Comparison of ENCODE assay signal across 17 mouse cellular contexts in the genomic region with DNA sequence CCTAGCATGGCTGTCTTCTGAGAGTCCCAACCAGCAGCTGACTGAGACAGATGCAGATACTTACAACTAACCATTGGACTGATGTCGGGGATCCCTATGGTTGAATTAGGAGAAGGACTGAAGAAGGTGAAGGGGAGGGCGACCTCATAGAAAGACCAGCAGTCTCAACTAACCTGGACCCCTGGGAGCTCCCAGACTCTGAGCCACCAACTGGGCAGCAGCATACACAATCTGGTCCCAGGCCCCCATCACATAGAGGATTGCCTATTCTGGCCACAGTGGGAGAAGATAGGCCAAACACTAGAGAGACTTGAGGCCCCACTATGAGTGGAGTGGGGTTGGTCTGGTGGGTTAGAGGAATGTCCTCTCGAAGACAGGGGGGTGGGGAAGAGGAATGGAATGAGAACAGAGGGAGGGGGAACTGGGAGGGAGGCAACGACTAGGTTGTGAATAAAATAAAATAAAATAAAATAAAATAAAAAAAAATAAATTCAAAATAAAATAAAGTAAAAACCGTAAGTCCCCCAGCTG. TPM values are rescaled to one million over a fixed set of nuclear protein-coding genes. Genes with fewer than 3 reads are reported as not detected.
DNase-seq lines count a peak whose midpoint lies in the region; ATAC-seq and TF ChIP-seq lines count a peak whose summit lies in the region.
"Had no signal": no experiment of that assay in that cellular context is flagged by ENCODE, and none has a peak within 500 bp of the region (broad histone marks: within the 10 kb centered on the region; RNA-seq: fewer than 3 reads in every experiment).

No protein-coding gene starts in this region.

- H3K27me3 ChIP-seq in lung, embryonic 14.5 days (ENCODE audit: insufficient read depth, low read length): no peaks in the 10 kb centered on the region
- no peaks in the 10 kb centered on the region for H3K27me3 ChIP-seq in forebrain, embryonic 15.5 days
- no peaks in the 10 kb centered on the region for H3K27me3 ChIP-seq in midbrain, embryonic 14.5 days (ENCODE audit: control insufficient read depth, insufficient read depth, low read length)
- H3K27me3 ChIP-seq: embryonic facial prominence, embryonic 13.5 days; liver, embryonic 15.5 days had no signal

- no peak overlapping the region for H3K9ac ChIP-seq in lung, embryonic 14.5 days
- H3K9ac ChIP-seq in forebrain, embryonic 15.5 days (replicated peaks): no peak overlapping the region
- no peak overlapping the region for H3K9ac ChIP-seq in midbrain, embryonic 14.5 days (replicated peaks; ENCODE audit: low read length)
- H3K9ac ChIP-seq: embryonic facial prominence, embryonic 13.5 days; liver, embryonic 15.5 days had no signal

- H3K9me3 ChIP-seq in lung, embryonic 14.5 days (ENCODE audit: low read depth, low read length): no peaks in the 10 kb centered on the region
- no peaks in the 10 kb centered on the region for H3K9me3 ChIP-seq in forebrain, embryonic 15.5 days
- no peaks in the 10 kb centered on the region for H3K9me3 ChIP-seq in midbrain, embryonic 14.5 days (ENCODE audit: control insufficient read depth, low read length)
- H3K9me3 ChIP-seq: embryonic facial prominence, embryonic 13.5 days; heart, embryonic 10.5 days; liver, embryonic 15.5 days had no signal

- no peaks in the 10 kb centered on the region for H3K36me3 ChIP-seq in lung, embryonic 14.5 days (ENCODE audit: insufficient read depth)
- H3K36me3 ChIP-seq in forebrain, embryonic 15.5 days: no peaks in the 10 kb centered on the region
- no peaks in the 10 kb centered on the region for H3K36me3 ChIP-seq in midbrain, embryonic 14.5 days (ENCODE audit: control insufficient read depth, insufficient read depth, low read length)
- H3K36me3 ChIP-seq: embryonic facial prominence, embryonic 13.5 days; heart, embryonic 10.5 days; liver, embryonic 15.5 days had no signal

- H3K27ac ChIP-seq in lung, embryonic 14.5 days (ENCODE audit: low read depth): no peak overlapping the region
- H3K27ac ChIP-seq in forebrain, embryonic 15.5 days (replicated peaks): no peak overlapping the region
- H3K27ac ChIP-seq in midbrain, embryonic 14.5 days (replicated peaks; ENCODE audit: low read depth, low read length): no peak overlapping the region
- H3K27ac ChIP-seq: embryonic facial prominence, embryonic 13.5 days; heart, embryonic 10.5 days; liver, embryonic 15.5 days; stomach, postnatal 0 days had no signal

- peak; percentile 28; the same call in 1 of the 2 replicates for ATAC-seq in lung, embryonic 14.5 days (ENCODE audit: insufficient read depth)
- ATAC-seq in forebrain, embryonic 15.5 days (replicated peaks): peak; percentile 77
- ATAC-seq in midbrain, embryonic 14.5 days (ENCODE audit: low FRiP score, low TSS enrichment): peak; percentile 43; the same call in 1 of the 2 replicates

- H3K4me1 ChIP-seq in lung, embryonic 14.5 days (ENCODE audit: insufficient read depth): no peaks in the 10 kb centered on the region
- no peaks in the 10 kb centered on the region for H3K4me1 ChIP-seq in lung, adult 2 months (ENCODE audit: control insufficient read depth, insufficient read depth, low read length)
- H3K4me1 ChIP-seq in forebrain, embryonic 15.5 days: no peaks in the 10 kb centered on the region
- H3K4me1 ChIP-seq in midbrain, embryonic 14.5 days (ENCODE audit: control insufficient read depth, insufficient read depth, low read length): no peaks in the 10 kb centered on the region
- H3K4me1 ChIP-seq: embryonic facial prominence, embryonic 13.5 days; heart, embryonic 10.5 days; liver, embryonic 15.5 days had no signal

- no peak for TF ChIP-seq POLR2A in lung, adult 2 months (IDR thresholded peaks at IDR 0.05; ENCODE audit: borderline replicate concordance, extremely low read depth, low read depth, low read length)

- no peak overlapping the region for H3K4me2 ChIP-seq in lung, embryonic 14.5 days
- H3K4me2 ChIP-seq in forebrain, embryonic 15.5 days (replicated peaks): no peak overlapping the region
- H3K4me2 ChIP-seq in midbrain, embryonic 14.5 days (ENCODE audit: low read length): no peak overlapping the region
- H3K4me2 ChIP-seq: embryonic facial prominence, embryonic 13.5 days; liver, embryonic 15.5 days had no signal

- TF ChIP-seq CTCF in lung, embryonic 14.5 days (IDR thresholded peaks at IDR 0.05; ENCODE audit: low read depth): no peak
- TF ChIP-seq CTCF in lung, adult 2 months (IDR thresholded peaks at IDR 0.05; ENCODE audit: insufficient read depth, low read length): no peak

- WGBS in lung, embryonic 14.5 days: 80% methylated on average over 5 of the region's 5 CpGs
- 82% methylated on average over 5 of the region's 5 CpGs for WGBS in lung, adult 2 months
- 89% methylated on average over 5 of the region's 5 CpGs for WGBS in forebrain, embryonic 15.5 days
- 89% methylated on average over 5 of the region's 5 CpGs for WGBS in midbrain, embryonic 14.5 days

- DNase-seq in heart, adult 11 months: peak; percentile 82
- no peak for DNase-seq in heart, adult 8-10 months (ENCODE audit: low spot score)
- DNase-seq in lung, embryonic 14.5 days: no peak
- no peak for DNase-seq in lung, adult 2 months
- DNase-seq in midbrain, embryonic 14.5 days: no peak
- no peak for DNase-seq in cerebellum, adult 9-10 months
- no peak for DNase-seq in urinary bladder, postnatal 36 days (ENCODE audit: low spot score in 2 of 2)
- DNase-seq: cerebellum, adult 11 months; cerebellum, postnatal 36 days; gastrocnemius, postnatal 14 days; kidney, postnatal 10 days had no signal

- H3K4me3 ChIP-seq in lung, embryonic 14.5 days (ENCODE audit: low read depth, low read length): no peak overlapping the region
- no peak overlapping the region for H3K4me3 ChIP-seq in lung, adult 2 months (replicated peaks; ENCODE audit: extremely low read depth, low read depth, low read length)
- no peak overlapping the region for H3K4me3 ChIP-seq in forebrain, embryonic 15.5 days
- no peak overlapping the region for H3K4me3 ChIP-seq in midbrain, embryonic 14.5 days (replicated peaks; ENCODE audit: low read depth, low read length)
- H3K4me3 ChIP-seq: embryonic facial prominence, embryonic 13.5 days; heart, embryonic 10.5 days; liver, embryonic 15.5 days had no signal

RNA-seq across cellular contexts. Expression of gene Cc2d2a, which starts 28.0 kb away (rescaled TPM):
- 10 to 100 TPM in 2 of 4 experiments, 1 to 10 TPM in 2; 6.8 to 10.3 (median 8.7) TPM for total RNA-seq in heart, adult 8-10 months (2022)
- polyA plus RNA-seq in lung, embryonic 14.5 days (2014; fragmentation: Nextera tagmentation; extraction: Ambion mirVana): 14.4 and 15.1 TPM in 2 replicates
- polyA plus RNA-seq in lung, adult 2 months (2012; rRNA removed): 4.0 and 6.3 TPM in 2 replicates
- polyA plus RNA-seq in forebrain, embryonic 15.5 days (2015; fragmentation: Nextera tagmentation; extraction: Ambion mirVana): 7.5 and 7.9 TPM in 2 replicates
- polyA plus RNA-seq in midbrain, embryonic 14.5 days (2014; fragmentation: Nextera tagmentation; extraction: Ambion mirVana): 5.0 and 7.7 TPM in 2 replicates
- total RNA-seq: neutrophil, adult 5-6 weeks had no signal
